Mouse (Mus musculus) liver, postnatal 0 days (tissue): ENCODE measurements around the gene Iqca. TPM values are rescaled to one million over a fixed set of nuclear protein-coding genes. Genes with fewer than 3 reads are reported as not detected.
A peak's percentile ranks its signal among the peaks of the same experiment; 100 is the strongest.

Source experiments
- ATAC-seq: fragments of 200-750 bp; cut with Nextera tagmentation; 2 replicates; pipeline ENCODE4 v1.8.0; 2017; ENCODE audit warnings: mild to moderate bottlenecking, moderate library complexity
- DNase-seq: peaks from one replicate; pipeline ENCODE4 v3.0.0-alpha.2; 2016
- H3K27ac ChIP-seq: fragments of 300-500 bp; sonication (generic); 2 replicates; pipeline ENCODE4 v1.5.1; 2014; ENCODE audit warnings: antibody characterized with exemption, moderate library complexity, mild to moderate bottlenecking, low read depth
- H3K27me3 ChIP-seq: fragments of 300-500 bp; sonication (generic); 2 replicates; pipeline ENCODE4 v1.6.1; 2014; ENCODE audit warnings: low read length, control low read depth, mixed read lengths; ENCODE audit not compliant: insufficient read depth
- H3K36me3 ChIP-seq: fragments of 300-500 bp; sonication (generic); replicated peaks from 2 replicates; pipeline ENCODE4 v1.6.1; 2014; ENCODE audit warnings: mild to moderate bottlenecking, control low read depth, low read length, moderate library complexity, mixed read lengths; ENCODE audit not compliant: insufficient read depth
- H3K4me1 ChIP-seq: fragments of 300-500 bp; sonication (generic); 2 replicates; pipeline ENCODE4 v1.6.1; 2014; ENCODE audit warnings: antibody characterized with exemption, mild to moderate bottlenecking, control low read depth; ENCODE audit not compliant: insufficient read depth
- H3K4me2 ChIP-seq: fragments of 300-500 bp; sonication (generic); 2 replicates; pipeline ENCODE4 v1.6.1; 2014; ENCODE audit warnings: low read depth, mild to moderate bottlenecking, low read length, moderate library complexity, mixed read lengths
- H3K4me3 ChIP-seq: fragments of 300-500 bp; sonication (generic); 2 replicates; pipeline ENCODE4 v1.5.1; 2014; ENCODE audit warnings: low read depth, low read length
- H3K9ac ChIP-seq: fragments of 300-500 bp; sonication (generic); replicated peaks from 2 replicates; pipeline ENCODE4 v1.6.1; 2014; ENCODE audit warnings: mild to moderate bottlenecking, moderate library complexity
- H3K9me3 ChIP-seq: fragments of 300-500 bp; sonication (generic); 2 replicates; pipeline ENCODE4 v1.6.1; 2016; ENCODE audit warnings: mild to moderate bottlenecking, control low read depth, low read length, mixed read lengths
- CTCF ChIP-seq: sonication (generic); IDR thresholded peaks from 2 replicates; pipeline ENCODE4 v1.5.1; 2016; ENCODE audit warnings: antibody characterized with exemption, low read depth
- EP300 ChIP-seq: IDR thresholded peaks from 2 replicates; pipeline ENCODE4 v1.6.1; 2016; ENCODE audit warnings: antibody characterized with exemption, low read depth, mild to moderate bottlenecking
- WGBS: fragments of 180-500 bp; shearing (Covaris S2); extraction: QIAGEN DNeasy Blood & Tissue Kit; methylation state at CpG from one replicate; pipeline ENCODE4 v1.1.7; 2014; ENCODE audit not compliant: insufficient replicate concordance; 5-methylcytosine and 5-hydroxymethylcytosine counted together
- polyA plus RNA-seq: library from polyadenylated mRNA; unstranded; fragments of >200 nt; fragmentation: Nextera tagmentation; extraction: Ambion mirVana; gene quantifications from 2 replicates; pipeline ENCODE4 v1.2.1, GENCODE M21; 2015

Gene Iqca
- polyA plus RNA-seq, 1 experiment from 2014 or later, result 1.5 TPM

GRCm38 (mm10) chr1:90156589-90156988 is 3.4 kb upstream of the Iqca start:
- DNase-seq (no peak), ATAC-seq (no peak)
- H3K36me3 ChIP-seq, result no peaks in the 10 kb centered on the region
- no peak overlapping the region for H3K4me2 ChIP-seq
- TF ChIP-seq CTCF, result no peak
- no peaks in the 10 kb centered on the region for H3K9me3 ChIP-seq
- H3K27me3 ChIP-seq, result peaks cover 4% of the 10 kb centered on the region; the same call in 1 of the 2 replicates
- no peak overlapping the region for H3K4me3 ChIP-seq
- H3K4me1 ChIP-seq, result 0 out of 2 replicates have a peak, but pooled peaks cover 4% of the 10 kb centered on the region
- H3K27ac ChIP-seq, result no peak overlapping the region
- no peak overlapping the region for H3K9ac ChIP-seq
- WGBS, result 64% methylated on average over 7 of the region's 7 CpGs

DNA sequence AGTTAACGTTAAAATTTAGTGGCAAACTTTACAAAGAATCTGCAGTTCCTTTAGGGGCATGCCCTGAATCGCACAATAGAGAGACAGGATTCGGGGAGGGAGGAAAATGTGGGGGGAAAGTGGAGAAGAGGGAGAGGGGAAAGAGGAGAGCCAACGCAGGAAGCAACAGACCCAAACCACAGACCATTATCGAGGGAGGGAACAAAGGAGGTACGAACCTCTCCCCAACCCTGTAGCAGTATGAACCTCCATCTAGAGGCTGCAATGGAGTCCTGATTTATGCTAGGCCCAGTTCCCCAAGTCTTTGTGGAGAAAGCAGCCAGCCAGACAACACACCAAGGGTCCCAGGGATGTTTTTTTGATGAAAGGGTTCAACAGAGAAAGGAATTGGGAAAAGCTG is 586 bp upstream of the Iqca start:
- 7% methylated on average over 6 of the region's 6 CpGs for WGBS
- ATAC-seq, result no peak
- no peak for TF ChIP-seq CTCF
- no peak for TF ChIP-seq EP300

GRCm38 (mm10) chr1:90139729-90140128 is 13.5 kb downstream of the Iqca start:
- H3K36me3 ChIP-seq, result no peaks in the 10 kb centered on the region
- no peaks in the 10 kb centered on the region for H3K9me3 ChIP-seq
- no peak overlapping the region for H3K27ac ChIP-seq
- H3K4me3 ChIP-seq, result no peak overlapping the region
- no peak for DNase-seq
- H3K9ac ChIP-seq, result no peak overlapping the region
- no peaks in the 10 kb centered on the region for H3K4me1 ChIP-seq
- no peak overlapping the region for H3K4me2 ChIP-seq
- no peak for TF ChIP-seq CTCF
- no peak for TF ChIP-seq EP300
- no peak for ATAC-seq
- WGBS, result 77% methylated on average over 8 of the region's 8 CpGs
- no peaks in the 10 kb centered on the region for H3K27me3 ChIP-seq

More for the DNA sequence above, 586 bp upstream of the Iqca start:
- Histone ChIP-seq H3K36me3 (no peaks in the 10 kb centered on the region), H3K9me3 (no peaks in the 10 kb centered on the region), H3K27ac (no peak overlapping the region), H3K4me1 (0 out of 2 replicates have a peak, but pooled peaks cover 4% of the 10 kb centered on the region), H3K9ac (no peak overlapping the region), H3K4me2 (0 out of 2 replicates have a peak overlapping the region, but pooled peaks have one; percentile 11), H3K4me3 (no peak overlapping the region), H3K27me3 (peaks cover 4% of the 10 kb centered on the region; the same call in 1 of the 2 replicates)
- DNase-seq, result no peak

DNA sequence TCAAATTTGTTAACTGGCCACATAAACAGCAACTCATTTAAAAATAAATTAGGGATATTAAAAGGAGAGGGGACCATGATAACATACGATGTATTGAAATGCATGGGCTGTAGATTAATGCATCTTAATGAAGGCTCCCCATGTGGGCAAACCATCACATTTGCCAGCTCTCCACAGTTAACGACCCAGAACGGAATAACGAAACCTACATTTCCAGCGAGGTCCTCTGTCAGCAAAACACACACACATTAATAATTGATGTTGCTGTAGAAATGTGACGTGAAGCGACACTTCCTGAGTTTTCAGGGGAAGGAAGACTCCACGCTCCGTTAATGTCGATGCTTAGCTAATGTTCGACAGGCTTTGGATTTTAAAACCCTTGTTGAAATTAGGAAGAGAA is 20.8 kb downstream of the Iqca start:
- Histone ChIP-seq H3K9me3 (no peaks in the 10 kb centered on the region), H3K4me2 (no peak overlapping the region), H3K4me1 (no peaks in the 10 kb centered on the region), H3K9ac (no peak overlapping the region), H3K27me3 (no peaks in the 10 kb centered on the region), H3K36me3 (no peaks in the 10 kb centered on the region), H3K4me3 (no peak overlapping the region), H3K27ac (no peak overlapping the region)
- no peak for DNase-seq
- no peak for ATAC-seq
- TF ChIP-seq CTCF (no peak), EP300 (no peak)
- WGBS, result 77% methylated on average over 11 of the region's 11 CpGs

DNA sequence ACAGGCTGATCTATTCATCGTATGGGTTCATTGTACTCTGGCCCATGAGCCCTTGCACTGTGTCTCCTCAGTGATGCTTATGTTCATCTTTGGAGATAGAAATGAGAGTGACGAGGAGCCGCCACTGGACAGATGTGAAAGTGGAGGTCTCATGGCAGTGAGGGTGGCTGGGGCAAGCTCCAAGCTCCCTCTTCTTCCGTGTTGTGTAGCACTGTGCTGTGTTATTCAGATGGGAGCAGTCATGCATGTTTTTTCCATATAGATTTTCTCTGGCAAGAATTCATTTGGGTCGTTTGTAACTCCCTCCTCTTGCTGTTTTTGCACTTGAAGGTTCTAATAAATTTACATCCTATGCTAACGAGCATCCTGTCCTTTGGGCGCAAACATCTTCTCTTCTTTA is 21.2 kb downstream of the Iqca start:
- Histone ChIP-seq H3K4me2 (no peak overlapping the region), H3K4me3 (no peak overlapping the region), H3K27me3 (no peaks in the 10 kb centered on the region), H3K9ac (no peak overlapping the region), H3K36me3 (no peaks in the 10 kb centered on the region), H3K27ac (no peak overlapping the region), H3K4me1 (no peaks in the 10 kb centered on the region), H3K9me3 (no peaks in the 10 kb centered on the region)
- no peak for ATAC-seq
- no peak for TF ChIP-seq CTCF
- no peak for TF ChIP-seq EP300
- DNase-seq, result no peak
- WGBS, result 68% methylated on average over 7 of the region's 7 CpGs

- 91% methylated on average over 12 of the region's 12 CpGs for WGBS
- DNase-seq (no peak), ATAC-seq (no peak)
- Histone ChIP-seq H3K9ac (no peak overlapping the region), H3K9me3 (no peaks in the 10 kb centered on the region), H3K36me3 (no peaks in the 10 kb centered on the region), H3K27ac (no peak overlapping the region), H3K4me2 (no peak overlapping the region), H3K4me1 (no peaks in the 10 kb centered on the region), H3K27me3 (no peaks in the 10 kb centered on the region), H3K4me3 (no peak overlapping the region)
- TF ChIP-seq CTCF (no peak), EP300 (no peak)
These were observed 28.6 kb downstream of the Iqca start for GRCm38 (mm10) chr1:90124561-90124960.

- no peaks in the 10 kb centered on the region for H3K27me3 ChIP-seq
- H3K9ac ChIP-seq, result no peak overlapping the region
- no peak overlapping the region for H3K4me2 ChIP-seq
- no peaks in the 10 kb centered on the region for H3K36me3 ChIP-seq
- 63% methylated on average over 6 of the region's 6 CpGs for WGBS
- no peak overlapping the region for H3K4me3 ChIP-seq
- TF ChIP-seq EP300 (no peak), CTCF (no peak)
- H3K9me3 ChIP-seq, result no peaks in the 10 kb centered on the region
- H3K27ac ChIP-seq, result no peak overlapping the region
- H3K4me1 ChIP-seq, result no peaks in the 10 kb centered on the region
- ATAC-seq (no peak), DNase-seq (no peak)
These were observed 32.5 kb downstream of the Iqca start for GRCm38 (mm10) chr1:90120706-90121105.
